ENCODE assay signal across 18 mouse cellular contexts in genomic region chr5:131466131-131466530, GRCm38 (mm10).
"Had no signal": no experiment of that assay in that cellular context is flagged by ENCODE, and none has a peak within 500 bp of the region (broad histone marks: within the 10 kb centered on the region; RNA-seq: fewer than 3 reads in every experiment).

No protein-coding gene starts in this region.

- H3K4me2 ChIP-seq: lung, embryonic 14.5 days; midbrain, embryonic 12.5 days; neural tube, embryonic 13.5 days; neural tube, embryonic 15.5 days had no signal

- H3K4me3 ChIP-seq: midbrain, embryonic 10.5 days; midbrain, embryonic 12.5 days; myocyte; neural tube, embryonic 13.5 days; neural tube, embryonic 15.5 days had no signal

- H3K9me3 ChIP-seq: midbrain, embryonic 10.5 days; midbrain, embryonic 12.5 days; neural tube, embryonic 13.5 days; neural tube, embryonic 15.5 days had no signal

- ATAC-seq: midbrain, embryonic 16.5 days had no signal

- H3K27ac ChIP-seq: midbrain, embryonic 10.5 days; midbrain, embryonic 12.5 days; neural tube, embryonic 13.5 days; neural tube, embryonic 15.5 days had no signal

- H3K27me3 ChIP-seq: midbrain, embryonic 12.5 days; neural tube, embryonic 13.5 days; neural tube, embryonic 15.5 days had no signal

- DNase-seq: lung, embryonic 14.5 days; lung, postnatal 10 days; lung, postnatal 4 days; midbrain, embryonic 14.5 days; retina, postnatal 1 day; right cerebral cortex, adult 18-20 months; right cerebral cortex, postnatal 25 days; right cerebral cortex, postnatal 4 days; spleen, adult 18-20 months; thymus, adult 18-20 months; thymus, postnatal 14 days; thymus, postnatal 36 days had no signal

- H3K4me1 ChIP-seq: midbrain, embryonic 10.5 days had no signal

- H3K9ac ChIP-seq: lung, embryonic 14.5 days; midbrain, embryonic 12.5 days; neural tube, embryonic 13.5 days; neural tube, embryonic 15.5 days had no signal
